Mouse (Mus musculus): ENCODE results near the gene Syt7. TPM values are rescaled to one million over a fixed set of nuclear protein-coding genes. Genes with fewer than 3 reads are reported as not detected.

Gene Syt7
- polyA plus RNA-seq, 1 experiment = 7.4 TPM

DNA sequence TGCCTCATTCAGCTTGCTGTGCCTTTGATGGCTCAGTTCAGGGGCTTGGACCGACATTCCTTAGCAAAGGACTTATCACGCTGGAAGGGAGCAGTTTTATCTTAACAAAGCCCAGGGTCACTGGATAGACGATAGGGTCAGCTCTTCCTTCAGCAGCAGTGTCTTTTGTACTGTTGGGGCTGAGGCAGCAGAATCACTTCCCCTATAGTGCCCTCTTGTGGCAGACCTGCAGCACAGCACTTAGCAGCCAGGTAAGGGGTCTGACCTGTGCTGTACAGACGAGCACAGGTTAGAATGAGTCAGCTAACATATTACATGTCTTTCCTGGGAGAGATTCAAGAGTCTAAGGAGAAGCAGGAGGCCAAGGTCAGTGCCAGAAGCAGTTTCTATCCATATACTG is 113.7 kb downstream of the Syt7 start:
- no peak for DNase-seq (ENCODE audit: low read depth, low spot score)
- WGBS = 13% methylated on average over 4 of the region's 4 CpGs

Other genes starting within 250 kb of the Syt7 start
- gene Fads1, start 206.2 kb upstream of the Syt7 start, polyA plus RNA-seq (2012; rRNA removed) = 20.4 and 20.5 TPM in 2 replicates
- gene Tmem258, start 185.1 kb upstream of the Syt7 start, polyA plus RNA-seq (2012; rRNA removed) = 161 and 185 TPM in 2 replicates
- gene Fen1, start 184.9 kb upstream of the Syt7 start, polyA plus RNA-seq (2012; rRNA removed) = 28.1 and 29.1 TPM in 2 replicates
- 18.7 and 34.7 TPM in 2 replicates for gene Myrf, start 148.3 kb upstream of the Syt7 start, polyA plus RNA-seq (2012; rRNA removed)
- 7.2 and 7.7 TPM in 2 replicates for gene Dagla, start 84.2 kb upstream of the Syt7 start, polyA plus RNA-seq (2012; rRNA removed)
- gene Lrrc10b, start 68.4 kb downstream of the Syt7 start, polyA plus RNA-seq (2012; rRNA removed) = 3.0 and 3.1 TPM in 2 replicates
- 0.48 and 0.93 TPM in 2 replicates for gene Ppp1r32, start 93.8 kb downstream of the Syt7 start, polyA plus RNA-seq (2012; rRNA removed)
- 22.9 and 34.4 TPM in 2 replicates for gene Cpsf7, start 136.2 kb downstream of the Syt7 start, polyA plus RNA-seq (2012; rRNA removed)
- 29.4 and 33.3 TPM in 2 replicates for gene Sdhaf2, start 137.1 kb downstream of the Syt7 start, polyA plus RNA-seq (2012; rRNA removed)
- gene Tmem216, start 167.1 kb downstream of the Syt7 start, polyA plus RNA-seq (2012; rRNA removed) = 12.3 and 13.8 TPM in 2 replicates
- 40.4 and 43.2 TPM in 2 replicates for gene Cyb561a3, start 188.1 kb downstream of the Syt7 start, polyA plus RNA-seq (2012; rRNA removed)
- gene Tmem138, start 188.3 kb downstream of the Syt7 start, polyA plus RNA-seq (2012; rRNA removed) = 8.0 and 8.8 TPM in 2 replicates
- 93.2 and 120 TPM in 2 replicates for gene Ddb1, start 216.2 kb downstream of the Syt7 start, polyA plus RNA-seq (2012; rRNA removed)
- gene Tkfc, start 216.6 kb downstream of the Syt7 start, polyA plus RNA-seq (2012; rRNA removed) = 115 and 227 TPM in 2 replicates
- 1.3 and 6.0 TPM in 2 replicates for gene Vwce, start 245.1 kb downstream of the Syt7 start, polyA plus RNA-seq (2012; rRNA removed)

Measured in large intestine, adult 2 months (tissue).